32 mouse cellular contexts compared by ENCODE assay signal in genomic region chr7:138551629-138552028, GRCm38 (mm10).
"Had no signal": no experiment of that assay in that cellular context is flagged by ENCODE, and none has a peak within 500 bp of the region (broad histone marks: within the 10 kb centered on the region; RNA-seq: fewer than 3 reads in every experiment).

No protein-coding gene starts in this region.

- H3K9me3 ChIP-seq: limb, embryonic 10.5 days; limb, embryonic 12.5 days; limb, embryonic 13.5 days; limb, embryonic 15.5 days; liver, embryonic 12.5 days; liver, embryonic 13.5 days; liver, embryonic 15.5 days; lung, embryonic 15.5 days; megakaryocyte, embryonic 14.5 days; midbrain, embryonic 10.5 days; midbrain, embryonic 12.5 days; midbrain, embryonic 13.5 days; midbrain, embryonic 15.5 days; neural tube, embryonic 12.5 days had no signal

- H3K4me3 ChIP-seq: limb, embryonic 10.5 days; limb, embryonic 12.5 days; limb, embryonic 13.5 days; limb, embryonic 15.5 days; liver, embryonic 12.5 days; liver, embryonic 13.5 days; liver, embryonic 15.5 days; lung, embryonic 15.5 days; megakaryocyte, embryonic 14.5 days; midbrain, embryonic 10.5 days; midbrain, embryonic 12.5 days; midbrain, embryonic 13.5 days; midbrain, embryonic 15.5 days; myocyte; neural tube, embryonic 12.5 days had no signal

- H3K36me3 ChIP-seq: limb, embryonic 10.5 days; limb, embryonic 12.5 days; limb, embryonic 13.5 days; limb, embryonic 15.5 days; liver, embryonic 12.5 days; liver, embryonic 13.5 days; liver, embryonic 15.5 days; lung, embryonic 15.5 days; midbrain, embryonic 10.5 days; midbrain, embryonic 12.5 days; midbrain, embryonic 13.5 days; midbrain, embryonic 15.5 days; neural tube, embryonic 12.5 days had no signal

- H3K27ac ChIP-seq: limb, embryonic 10.5 days; limb, embryonic 12.5 days; limb, embryonic 13.5 days; limb, embryonic 15.5 days; liver, embryonic 12.5 days; liver, embryonic 13.5 days; liver, embryonic 14.5 days; liver, embryonic 15.5 days; lung, embryonic 15.5 days; macrophage; midbrain, embryonic 10.5 days; midbrain, embryonic 12.5 days; midbrain, embryonic 13.5 days; midbrain, embryonic 15.5 days; neural tube, embryonic 12.5 days had no signal

- H3K4me1 ChIP-seq: limb, embryonic 10.5 days; limb, embryonic 12.5 days; limb, embryonic 13.5 days; limb, embryonic 15.5 days; liver, embryonic 12.5 days; liver, embryonic 13.5 days; liver, embryonic 15.5 days; lung, embryonic 15.5 days; megakaryocyte, embryonic 14.5 days; neural tube, embryonic 12.5 days had no signal

- H3K9ac ChIP-seq: limb, embryonic 12.5 days; limb, embryonic 13.5 days; limb, embryonic 15.5 days; liver, embryonic 12.5 days; liver, embryonic 13.5 days; liver, embryonic 14.5 days; liver, embryonic 15.5 days; liver, postnatal 0 days; lung, embryonic 14.5 days; lung, embryonic 15.5 days; midbrain, embryonic 12.5 days; midbrain, embryonic 13.5 days; midbrain, embryonic 15.5 days; neural tube, embryonic 12.5 days had no signal

- ATAC-seq: liver, embryonic 12.5 days; liver, postnatal 0 days; lung, postnatal 0 days; midbrain, embryonic 13.5 days; midbrain, embryonic 15.5 days; midbrain, embryonic 16.5 days had no signal

- H3K27me3 ChIP-seq: limb, embryonic 13.5 days; limb, embryonic 15.5 days; liver, embryonic 12.5 days; liver, embryonic 13.5 days; liver, embryonic 15.5 days; lung, embryonic 15.5 days; megakaryocyte, embryonic 14.5 days; midbrain, embryonic 12.5 days; midbrain, embryonic 15.5 days; neural tube, embryonic 12.5 days had no signal

- H3K4me2 ChIP-seq: limb, embryonic 12.5 days; limb, embryonic 13.5 days; limb, embryonic 15.5 days; liver, embryonic 11.5 days; liver, embryonic 12.5 days; liver, embryonic 13.5 days; liver, embryonic 15.5 days; lung, embryonic 14.5 days; lung, embryonic 15.5 days; midbrain, embryonic 11.5 days; midbrain, embryonic 12.5 days; midbrain, embryonic 13.5 days; midbrain, embryonic 15.5 days; neural tube, embryonic 12.5 days had no signal

- DNase-seq: left cerebral cortex, postnatal 4 days; liver; liver, embryonic 13.5 days; liver, postnatal 0 days; lung, adult 18-20 months; lung, adult 2 months; lung, embryonic 14.5 days; lung, postnatal 10 days; lung, postnatal 14 days; lung, postnatal 36 days; lung, postnatal 4 days; midbrain, embryonic 14.5 days had no signal
